Mouse (Mus musculus): ENCODE results near the gene Cngb1.
A peak's percentile ranks its signal among the peaks of the same experiment; 100 is the strongest.

Gene Cngb1

GRCm38 (mm10) chr8:95306431-95306830 lies at the start of gene Cngb1:
Cngb1 (minus strand) TSS chr8:95306585.
- no peak for DNase-seq (ENCODE audit: low spot score)

GRCm38 (mm10) chr8:95354606-95355005 lies 48.2 kb upstream of the Cngb1 start:
- DNase-seq (ENCODE audit: low spot score): no peak

DNA sequence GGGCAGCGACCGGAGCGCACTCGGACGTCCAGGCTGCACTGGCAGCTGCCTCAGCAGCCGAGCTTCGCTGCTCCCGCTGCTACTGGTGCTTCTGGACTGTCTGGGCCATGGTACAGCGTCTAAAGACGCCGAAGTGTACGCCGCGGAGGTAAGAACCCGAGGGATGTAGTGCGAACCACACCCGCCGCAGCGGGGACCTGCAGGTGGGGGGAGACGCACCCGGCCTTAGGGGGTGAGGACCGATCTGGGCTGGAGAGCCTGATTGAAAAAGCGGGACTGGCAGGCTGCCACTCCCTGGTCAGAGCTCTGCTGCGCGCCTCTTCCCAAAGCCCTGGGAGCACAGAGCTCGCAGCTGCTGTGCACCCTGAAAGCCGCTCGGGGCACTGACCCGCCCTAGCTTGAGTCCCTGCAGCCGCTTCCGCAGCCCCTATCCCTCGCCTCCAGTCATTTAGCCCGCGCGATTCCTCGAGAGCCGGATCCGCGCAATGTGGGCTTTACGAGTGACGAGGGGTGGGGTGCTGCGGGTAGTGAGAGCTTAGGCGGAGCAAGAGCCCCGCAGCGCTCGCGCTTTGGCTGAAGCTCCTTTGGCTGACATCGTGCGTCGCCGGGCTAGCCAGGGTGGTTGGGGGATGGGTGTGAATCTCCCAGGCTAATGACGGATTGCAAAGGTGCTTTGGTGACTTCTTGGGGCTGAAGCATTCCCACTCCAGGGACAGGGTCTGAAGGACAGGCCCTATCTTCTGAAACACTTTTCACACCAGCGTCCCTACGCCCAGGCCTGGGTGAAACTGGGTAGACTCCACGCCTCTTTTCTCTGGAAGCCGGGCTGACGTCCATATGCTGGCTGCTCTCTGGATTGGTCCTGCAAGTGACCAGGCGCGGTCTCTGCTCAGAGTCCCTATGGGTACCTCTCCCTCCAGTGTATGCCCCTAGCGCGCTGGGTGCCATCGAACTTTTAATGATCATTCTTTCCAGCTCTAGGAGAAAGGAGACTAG lies 46.8 kb upstream of the Cngb1 start:
- no peak for DNase-seq (ENCODE audit: low spot score)

DNA sequence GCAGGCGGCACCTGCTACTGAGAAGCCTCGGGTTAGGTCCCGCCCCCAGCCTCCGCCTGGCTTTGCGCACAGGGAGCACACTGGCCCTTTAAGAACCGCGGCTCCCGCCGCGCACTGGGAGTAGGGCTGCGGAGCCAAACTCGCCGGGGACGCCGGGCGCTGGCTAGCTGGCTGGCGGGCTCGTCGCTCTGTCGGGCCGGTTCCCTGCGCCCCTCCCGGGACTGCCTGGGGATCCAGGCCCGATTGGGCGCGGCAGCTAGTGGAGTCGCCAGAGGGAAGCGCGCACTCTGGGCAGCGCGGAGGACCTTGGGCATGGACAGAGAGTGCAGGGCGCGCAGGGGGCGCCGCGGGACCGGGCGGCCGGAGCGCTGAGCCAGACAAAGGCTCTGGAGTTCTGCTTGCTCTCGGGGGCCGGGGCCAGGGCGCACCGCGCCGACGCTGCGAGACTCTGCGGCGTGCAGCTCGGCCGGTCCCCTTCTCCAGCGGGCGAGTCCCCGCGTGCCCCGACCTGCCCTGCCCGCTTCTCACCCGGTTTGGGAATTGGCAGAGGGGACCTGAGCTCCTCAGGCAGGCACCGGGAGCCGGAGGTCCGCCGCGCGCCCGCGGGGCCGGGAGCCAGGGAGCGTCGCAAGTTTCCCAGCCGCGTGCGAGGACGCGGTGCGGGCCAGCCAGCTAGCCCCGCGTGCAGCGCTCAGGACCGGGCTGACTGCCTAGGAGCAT lies 45.9 kb upstream of the Cngb1 start, which contains the start of gene Mmp15:
Gene Mmp15, plus strand, starts transcription at position 118 of the 720 bp plus-strand sequence.
- no peak for DNase-seq (ENCODE audit: low spot score)

GRCm38 (mm10) chr8:95351461-95351860 lies 45.1 kb upstream of the Cngb1 start:
- DNase-seq (ENCODE audit: low spot score): no peak

DNA sequence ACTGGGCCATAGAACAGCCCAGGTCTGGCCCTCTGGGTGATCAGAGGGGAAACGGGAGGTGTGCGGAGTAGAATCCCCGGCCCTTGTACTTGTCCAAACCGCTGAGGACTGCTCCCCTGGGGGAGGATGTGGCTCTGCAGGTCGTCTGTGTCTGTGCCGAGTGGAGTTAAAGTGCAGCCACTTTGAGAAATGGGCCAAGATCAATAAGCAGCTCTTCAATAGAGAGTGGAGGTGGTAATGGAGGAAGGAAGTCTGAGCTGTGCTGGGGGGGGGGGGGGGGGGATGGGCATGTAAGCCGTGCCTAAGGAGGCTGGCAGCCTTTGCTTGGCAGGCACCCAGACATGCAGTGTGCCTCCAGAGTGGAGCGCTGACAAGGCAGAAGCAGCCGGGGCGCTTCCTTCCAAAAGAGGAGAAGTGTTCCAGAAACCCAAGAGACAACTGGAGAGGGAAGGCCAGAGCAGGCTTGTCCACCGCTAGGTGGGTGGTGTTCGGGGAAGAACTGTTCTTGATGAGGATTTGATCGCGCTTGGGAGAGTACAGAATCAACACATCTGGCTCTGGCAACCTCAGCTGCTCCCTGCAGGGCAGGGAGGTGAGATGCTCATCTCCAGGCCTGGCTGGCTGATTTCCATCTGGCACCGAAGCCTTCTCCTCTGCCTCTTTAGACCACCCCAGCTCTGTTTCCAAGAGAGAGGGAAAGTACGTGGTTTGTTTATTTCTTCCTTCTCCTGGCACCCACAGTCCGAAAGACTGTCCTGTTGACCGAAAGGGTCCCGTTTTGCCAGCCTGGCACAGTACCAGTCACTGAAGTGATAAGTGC lies 42.6 kb upstream of the Cngb1 start:
- no peak for DNase-seq (ENCODE audit: low spot score)

GRCm38 (mm10) chr8:95348356-95348755 lies 42.0 kb upstream of the Cngb1 start:
- no peak for DNase-seq (ENCODE audit: low spot score)

DNA sequence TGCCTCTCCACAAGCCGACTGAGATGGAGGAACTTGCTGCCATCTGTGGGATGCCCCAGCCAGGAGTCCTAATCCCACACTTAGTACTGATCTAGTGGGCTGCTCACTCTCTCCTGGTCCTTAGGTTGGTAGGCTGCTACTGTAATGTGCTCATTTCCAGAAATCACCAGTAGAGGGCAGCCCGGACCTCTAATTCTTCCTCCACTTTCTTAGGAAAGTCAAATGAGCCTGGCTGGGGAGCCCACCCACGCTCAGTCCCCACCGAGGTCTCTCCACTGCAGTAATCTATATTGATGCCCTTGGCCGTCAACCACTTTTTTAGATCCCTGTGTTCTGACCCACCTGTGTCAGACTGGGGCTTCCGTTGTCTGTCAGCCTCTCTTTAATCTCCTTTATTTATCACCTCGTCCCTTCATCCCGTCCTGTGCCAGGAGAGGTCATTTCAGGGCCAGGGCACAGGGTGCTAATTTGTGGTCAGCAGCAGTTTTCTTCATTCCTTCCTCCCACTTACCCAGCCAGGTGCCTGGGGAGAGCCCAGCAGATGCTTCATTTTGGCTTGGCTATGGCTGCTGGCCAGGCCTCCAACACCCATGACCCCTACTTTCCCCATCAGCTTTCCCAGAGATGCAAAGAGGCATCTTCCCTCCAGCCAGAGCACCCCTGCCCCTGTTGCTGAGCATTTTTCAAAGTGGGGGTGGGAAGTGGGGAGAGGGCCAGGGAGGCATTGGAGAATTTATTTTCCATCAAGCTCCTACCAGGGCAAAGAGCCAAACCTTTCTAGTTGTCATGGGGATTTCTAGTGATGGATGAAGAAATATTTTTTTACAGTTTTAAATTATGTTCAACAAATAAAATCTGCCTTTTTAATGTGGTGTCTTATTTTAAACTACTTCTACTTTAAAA lies 40.5 kb upstream of the Cngb1 start:
- DNase-seq (ENCODE audit: low spot score): no peak

GRCm38 (mm10) chr8:95344668-95345067 lies 38.3 kb upstream of the Cngb1 start:
- no peak for DNase-seq (ENCODE audit: low spot score)

- no peak for DNase-seq (ENCODE audit: low spot score)
Observed at GRCm38 (mm10) chr8:95341721-95342120, 35.3 kb upstream of the Cngb1 start.

- DNase-seq (ENCODE audit: low spot score): no peak
Observed at GRCm38 (mm10) chr8:95336363-95336762, 30.0 kb upstream of the Cngb1 start.

GRCm38 (mm10) chr8:95335706-95336105 lies 29.3 kb upstream of the Cngb1 start:
- DNase-seq (ENCODE audit: low spot score): no peak

DNA sequence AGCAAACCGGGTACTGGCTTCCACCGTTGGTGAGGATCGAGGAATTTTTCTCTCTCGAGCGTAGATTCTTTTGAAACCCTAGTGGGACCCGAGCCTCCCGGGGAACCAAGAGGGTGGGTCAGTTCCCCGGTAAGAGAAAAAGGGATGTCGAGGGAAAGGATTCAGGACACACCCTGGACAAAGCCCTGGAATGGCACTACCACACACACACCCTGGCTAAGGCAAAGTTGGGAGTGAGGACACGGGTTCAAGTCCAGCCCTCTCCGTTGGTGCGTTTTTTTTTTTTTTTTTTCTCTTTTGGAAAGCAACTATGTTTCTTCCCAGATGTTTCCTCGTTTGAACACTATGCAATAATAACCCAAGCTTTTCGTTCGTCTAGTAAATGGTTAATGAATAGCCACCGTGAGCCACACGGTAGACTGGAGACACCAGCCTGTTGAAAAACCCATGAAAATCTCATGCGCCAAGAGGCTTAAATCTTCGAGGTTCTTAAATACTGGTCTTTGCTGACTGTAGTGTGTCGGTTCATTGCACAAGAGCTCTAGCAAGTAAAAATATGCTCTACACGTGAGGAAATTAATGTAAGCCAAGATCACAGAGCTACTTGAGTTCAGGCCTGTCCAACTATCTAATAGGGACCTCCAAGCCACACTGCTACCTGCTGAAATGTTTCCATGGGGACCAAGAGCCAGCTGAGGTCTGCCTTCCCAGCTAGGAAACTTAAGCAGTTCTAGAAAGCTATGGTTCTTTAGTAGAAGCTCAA lies 26.2 kb upstream of the Cngb1 start:
- DNase-seq (ENCODE audit: low spot score): no peak

GRCm38 (mm10) chr8:95331720-95332436 lies 25.5 kb upstream of the Cngb1 start, which contains the start of the genes Zfp319 and Usb1:
Zfp319 (minus strand) TSS chr8:95331950.
Usb1 (plus strand) TSS chr8:95332284.
- DNase-seq (ENCODE audit: low spot score): peak; percentile 87

DNA sequence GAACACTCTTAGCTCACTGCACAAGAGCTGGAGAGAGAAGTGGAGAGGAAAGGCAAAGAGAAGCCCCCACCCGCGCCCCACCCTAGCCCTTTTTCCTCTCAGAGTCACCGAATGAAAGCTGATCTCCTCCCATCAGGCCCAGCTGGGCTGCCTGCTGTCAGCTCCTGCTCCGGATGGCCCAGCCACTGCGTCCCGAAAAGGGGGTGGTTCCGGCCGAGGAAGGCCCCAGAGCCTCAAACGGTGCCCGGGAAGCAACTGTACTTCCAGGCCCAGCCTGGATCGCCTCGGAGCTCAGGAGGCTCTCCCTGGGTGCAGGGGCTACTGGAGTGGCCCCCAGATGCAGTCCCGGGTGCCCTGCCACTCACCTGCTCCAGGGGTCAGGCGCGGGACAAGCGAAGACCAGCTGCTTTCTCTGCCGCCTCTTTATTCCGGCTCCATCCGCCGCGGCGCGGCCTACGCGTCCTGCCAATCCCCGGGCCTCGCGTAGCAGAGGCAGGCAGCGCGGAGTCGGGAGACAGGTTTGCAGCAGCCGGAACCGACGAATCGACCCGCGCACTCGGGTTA lies 24.9 kb upstream of the Cngb1 start:
- DNase-seq (ENCODE audit: low spot score): no peak

DNA sequence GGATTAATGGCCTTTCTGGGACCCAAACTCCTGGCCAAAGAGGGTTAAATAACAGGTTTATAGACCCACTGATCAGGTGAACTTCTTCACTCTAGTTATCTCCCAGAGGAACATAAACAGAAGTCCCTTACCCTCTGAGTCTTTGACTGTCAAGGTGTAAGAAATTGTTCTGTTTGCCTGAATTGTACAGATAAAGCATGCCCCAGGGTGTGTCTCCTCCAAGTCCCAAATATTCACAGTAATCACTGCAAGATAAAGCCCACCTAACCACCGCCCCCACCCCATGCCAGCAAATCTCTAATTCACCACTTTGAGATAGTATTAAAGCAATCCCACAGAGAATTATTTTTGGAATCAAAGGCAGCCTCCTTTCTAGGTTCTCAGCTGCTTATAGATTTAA lies 24.0 kb upstream of the Cngb1 start:
- no peak for DNase-seq (ENCODE audit: low spot score)

DNA sequence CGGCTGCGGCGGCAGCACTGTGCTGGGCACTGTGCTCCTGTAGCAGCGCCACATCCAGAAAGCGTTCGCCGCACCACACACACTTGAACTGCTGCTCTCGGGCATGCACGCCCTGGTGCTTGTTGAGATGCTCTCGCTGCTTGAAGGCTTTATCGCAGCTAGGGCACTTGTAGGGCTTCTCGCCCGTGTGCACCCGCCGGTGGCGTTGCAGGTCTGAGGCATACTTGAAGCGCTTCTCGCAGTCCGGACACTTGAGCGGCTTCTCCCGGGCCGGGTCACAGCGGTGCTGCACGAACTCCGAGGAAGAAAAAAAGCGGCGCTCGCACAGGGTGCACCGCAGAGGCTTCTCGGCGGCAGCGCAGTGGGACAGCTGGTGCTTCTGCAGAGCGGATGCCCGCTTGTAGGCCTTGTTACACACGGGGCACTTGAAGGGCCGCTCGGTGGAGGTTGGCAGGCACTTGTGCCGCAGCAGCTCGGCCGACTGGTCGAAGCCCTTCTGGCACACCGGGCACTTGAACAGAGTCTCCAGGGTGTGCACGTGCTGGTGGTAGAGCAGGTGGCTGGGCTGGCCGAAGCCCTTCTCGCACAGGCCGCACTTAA lies 21.6 kb upstream of the Cngb1 start:
- DNase-seq (ENCODE audit: low spot score): no peak

DNA sequence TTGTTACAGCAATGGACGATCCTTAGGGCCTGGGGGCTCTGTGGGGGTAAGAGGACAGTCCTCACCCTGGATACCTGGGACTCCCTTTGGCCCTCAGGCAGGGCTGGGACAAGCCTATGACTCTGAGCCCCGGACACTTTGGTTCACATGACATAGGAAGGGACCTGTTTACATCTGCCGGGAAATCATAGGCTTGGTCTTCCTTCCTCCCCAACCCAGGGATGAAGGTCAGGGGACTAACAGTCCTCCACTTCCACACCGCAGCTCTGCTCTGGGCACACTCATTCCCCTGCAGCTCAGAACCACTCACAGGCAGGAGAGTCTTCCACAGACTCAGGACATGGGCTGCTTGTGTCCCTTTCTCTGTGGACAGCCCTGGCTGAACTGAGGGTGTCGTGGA lies 20.4 kb upstream of the Cngb1 start:
- no peak for DNase-seq (ENCODE audit: low spot score)

- no peak for DNase-seq (ENCODE audit: low spot score)
Observed at GRCm38 (mm10) chr8:95324646-95325045, 18.3 kb upstream of the Cngb1 start.

All from left cerebral cortex, adult 11 months (tissue).